ENCODE assay signal across 10 mouse cellular contexts in genomic region chr2:152794281-152794827, GRCm38 (mm10). TPM values are rescaled to one million over a fixed set of nuclear protein-coding genes. Genes with fewer than 3 reads are reported as not detected.
DNase-seq lines count a peak whose midpoint lies in the region; ATAC-seq and TF ChIP-seq lines count a peak whose summit lies in the region.
"Had no signal": no experiment of that assay in that cellular context is flagged by ENCODE, and none has a peak within 500 bp of the region (broad histone marks: within the 10 kb centered on the region; RNA-seq: fewer than 3 reads in every experiment).

No protein-coding gene starts in this region.

- in situ Hi-C loops in Patski (cut with MboI; ENCODE audit: low pct_unique_long_range_greater_than_20kb) = no loop called here

- POLR2A ChIA-PET in Patski (lab: Charles Lee) = interaction anchor here (1.0 to 1.5 kb wide), 3 partner anchors 12 to 116 kb away, joined by 3 to 5 read pairs (median 3); no protein-coding TSS in a partner anchor

- no peak for TF ChIP-seq POLR2A in lung, adult 2 months (IDR thresholded peaks at IDR 0.05; ENCODE audit: borderline replicate concordance, extremely low read depth, low read depth, low read length)

- H3K27me3 ChIP-seq in hindbrain, embryonic 13.5 days = no peaks in the 10 kb centered on the region
- H3K27me3 ChIP-seq in hindbrain, embryonic 12.5 days = no peaks in the 10 kb centered on the region
- H3K27me3 ChIP-seq in Patski = no peaks in the 10 kb centered on the region
- no peaks in the 10 kb centered on the region for H3K27me3 ChIP-seq in liver, embryonic 16.5 days (ENCODE audit: control insufficient read depth, insufficient read depth, low read depth, low read length)

- H3K4me1 ChIP-seq in hindbrain, embryonic 13.5 days (replicated peaks) = peaks cover 21% of the 10 kb centered on the region
- peaks cover 10% of the 10 kb centered on the region for H3K4me1 ChIP-seq in hindbrain, embryonic 12.5 days
- peaks cover 66% of the 10 kb centered on the region for H3K4me1 ChIP-seq in liver, embryonic 16.5 days (ENCODE audit: control insufficient read depth, low read depth, low read length)
- peaks cover 51% of the 10 kb centered on the region for H3K4me1 ChIP-seq in lung, adult 2 months (ENCODE audit: control insufficient read depth, insufficient read depth, low read length)

- no peaks in the 10 kb centered on the region for H3K9me3 ChIP-seq in hindbrain, embryonic 13.5 days
- H3K9me3 ChIP-seq in hindbrain, embryonic 12.5 days (replicated peaks) = no peaks in the 10 kb centered on the region
- no peaks in the 10 kb centered on the region for H3K9me3 ChIP-seq in liver, embryonic 16.5 days (replicated peaks; ENCODE audit: control insufficient read depth, low read length)

- ATAC-seq in hindbrain, embryonic 13.5 days (ENCODE audit: low FRiP score) = no peak
- ATAC-seq in hindbrain, embryonic 12.5 days (ENCODE audit: low FRiP score) = no peak
- ATAC-seq in Patski = peak; percentile 23
- peak; percentile 2; the same call in 1 of the 2 replicates for ATAC-seq in liver, embryonic 16.5 days (ENCODE audit: low read depth)

- H3K9ac ChIP-seq in hindbrain, embryonic 13.5 days = no peak overlapping the region; the same call in 1 of the 2 replicates
- H3K9ac ChIP-seq in hindbrain, embryonic 12.5 days = no peak overlapping the region
- H3K9ac ChIP-seq in liver, embryonic 16.5 days (ENCODE audit: low read depth, low read length) = no peak overlapping the region

- no peak overlapping the region for H3K4me2 ChIP-seq in hindbrain, embryonic 13.5 days
- no peak overlapping the region for H3K4me2 ChIP-seq in hindbrain, embryonic 12.5 days (replicated peaks)
- no peak overlapping the region for H3K4me2 ChIP-seq in liver, embryonic 16.5 days (ENCODE audit: low read depth, low read length)

- WGBS in hindbrain, embryonic 13.5 days = 75% methylated on average over 9 of the region's 9 CpGs
- 78% methylated on average over 9 of the region's 9 CpGs for WGBS in hindbrain, embryonic 12.5 days
- 67% methylated on average over 9 of the region's 9 CpGs for WGBS in liver, embryonic 16.5 days (ENCODE audit: insufficient replicate concordance)
- 65% methylated on average over 9 of the region's 9 CpGs for WGBS in lung, adult 2 months

- no peak for TF ChIP-seq CTCF in Patski (IDR thresholded peaks at IDR 0.05)
- no peak for TF ChIP-seq CTCF in lung, adult 2 months (IDR thresholded peaks at IDR 0.05; ENCODE audit: insufficient read depth, low read length)

- H3K4me3 ChIP-seq in hindbrain, embryonic 13.5 days = no peak overlapping the region
- H3K4me3 ChIP-seq in hindbrain, embryonic 12.5 days = no peak overlapping the region
- no peak overlapping the region for H3K4me3 ChIP-seq in liver, embryonic 16.5 days (ENCODE audit: low read depth, low read length)
- no peak overlapping the region for H3K4me3 ChIP-seq in lung, adult 2 months (replicated peaks; ENCODE audit: extremely low read depth, low read depth, low read length)

- CTCF ChIA-PET in Patski (lab: Charles Lee) = interaction anchor here (1.1 to 2.8 kb wide), 4 partner anchors 10 to 27 kb away, joined by 3 to 15 read pairs (median 5); no protein-coding TSS in a partner anchor

- peak; percentile 83 for DNase-seq in A20 (ENCODE audit: low read depth, low spot score)
- no peak for DNase-seq in Patski (ENCODE audit: low read depth, low spot score)
- DNase-seq in frontal cortex, postnatal 25 days (ENCODE audit: low spot score in 2 of 2) = no peak
- no peak for DNase-seq in right cerebral cortex, postnatal 10 days (ENCODE audit: low spot score in 2 of 2)
- no peak for DNase-seq in lung, adult 2 months
- DNase-seq: heart, adult 18-20 months; lung, postnatal 36 days had no signal

- peaks cover 10% of the 10 kb centered on the region for H3K36me3 ChIP-seq in hindbrain, embryonic 13.5 days
- peaks cover 4% of the 10 kb centered on the region; the same call in 1 of the 2 replicates for H3K36me3 ChIP-seq in hindbrain, embryonic 12.5 days
- peaks cover 4% of the 10 kb centered on the region; the same call in 1 of the 2 replicates for H3K36me3 ChIP-seq in liver, embryonic 16.5 days (ENCODE audit: control insufficient read depth, insufficient read depth)

- peak overlapping the region; percentile 62 for H3K27ac ChIP-seq in hindbrain, embryonic 13.5 days
- no peak overlapping the region for H3K27ac ChIP-seq in hindbrain, embryonic 12.5 days
- H3K27ac ChIP-seq in liver, embryonic 16.5 days (ENCODE audit: low read length) = peak overlapping the region; percentile 45

RNA-seq across cellular contexts. Expression of gene Bcl2l1, which starts 37.2 kb away (rescaled TPM):
- polyA plus RNA-seq in hindbrain, embryonic 13.5 days (2015; fragmentation: Nextera tagmentation; extraction: Ambion mirVana) = 173 and 179 TPM in 2 replicates
- polyA plus RNA-seq in hindbrain, embryonic 12.5 days (2016; fragmentation: Nextera tagmentation; extraction: Ambion mirVana) = 155 and 166 TPM in 2 replicates
- polyA plus RNA-seq in Patski (2021) = 133 TPM
- 213 and 241 TPM in 2 replicates for polyA plus RNA-seq in liver, embryonic 16.5 days (2015; fragmentation: Nextera tagmentation; extraction: Ambion mirVana)
- 113 and 118 TPM in 2 replicates for polyA plus RNA-seq in lung, adult 2 months (2012; rRNA removed)

RNA-seq across cellular contexts. Expression of gene Cox4i2, which starts 40.4 kb away (rescaled TPM):
- 4.6 and 5.4 TPM in 2 replicates for polyA plus RNA-seq in hindbrain, embryonic 13.5 days (2015; fragmentation: Nextera tagmentation; extraction: Ambion mirVana)
- polyA plus RNA-seq in hindbrain, embryonic 12.5 days (2016; fragmentation: Nextera tagmentation; extraction: Ambion mirVana) = 5.0 and 5.3 TPM in 2 replicates
- 0.14 TPM for polyA plus RNA-seq in Patski (2021)
- polyA plus RNA-seq in liver, embryonic 16.5 days (2015; fragmentation: Nextera tagmentation; extraction: Ambion mirVana) = 0.95 and 1.4 TPM in 2 replicates
- 84.7 and 90.1 TPM in 2 replicates for polyA plus RNA-seq in lung, adult 2 months (2012; rRNA removed)

RNA-seq across cellular contexts. Expression of gene Tpx2, which starts 53.4 kb away (rescaled TPM):
- 21.9 and 24.8 TPM in 2 replicates for polyA plus RNA-seq in hindbrain, embryonic 13.5 days (2015; fragmentation: Nextera tagmentation; extraction: Ambion mirVana)
- 81.5 and 87.9 TPM in 2 replicates for polyA plus RNA-seq in hindbrain, embryonic 12.5 days (2016; fragmentation: Nextera tagmentation; extraction: Ambion mirVana)
- 55.7 TPM for polyA plus RNA-seq in Patski (2021)
- 57.7 and 58.9 TPM in 2 replicates for polyA plus RNA-seq in liver, embryonic 16.5 days (2015; fragmentation: Nextera tagmentation; extraction: Ambion mirVana)
- 0.63 and 0.77 TPM in 2 replicates for polyA plus RNA-seq in lung, adult 2 months (2012; rRNA removed)

RNA-seq across cellular contexts. Expression of gene Id1, which starts 58.3 kb away (rescaled TPM):
- 68.7 and 87.0 TPM in 2 replicates for polyA plus RNA-seq in hindbrain, embryonic 13.5 days (2015; fragmentation: Nextera tagmentation; extraction: Ambion mirVana)
- 157 and 159 TPM in 2 replicates for polyA plus RNA-seq in hindbrain, embryonic 12.5 days (2016; fragmentation: Nextera tagmentation; extraction: Ambion mirVana)
- polyA plus RNA-seq in Patski (2021) = 117 TPM
- polyA plus RNA-seq in liver, embryonic 16.5 days (2015; fragmentation: Nextera tagmentation; extraction: Ambion mirVana) = 18.1 and 18.8 TPM in 2 replicates
- polyA plus RNA-seq in lung, adult 2 months (2012; rRNA removed) = 323 and 438 TPM in 2 replicates

Comparison
In these comparisons a context has a peak if more than half of its experiments do, and no peak if none do; other contexts are left out.
1. ATAC-seq: peak in Patski (single experiment) and liver, embryonic 16.5 days (single experiment); none in hindbrain, embryonic 13.5 days (single experiment) and hindbrain, embryonic 12.5 days (single experiment).
2. RNA of gene Cox4i2, which starts 40.4 kb away (polyA plus RNA-seq): 84.7 to 90.1 TPM in lung, adult 2 months; 4.6 to 5.4 TPM in hindbrain, embryonic 13.5 days, 5.0 to 5.3 TPM in hindbrain, embryonic 12.5 days, 0.95 to 1.4 TPM in liver, embryonic 16.5 days and 0.14 TPM in Patski (single experiment); every median in the first group is over 10 times any median in the second.
3. RNA of gene Tpx2, which starts 53.4 kb away (polyA plus RNA-seq): 81.5 to 87.9 TPM in hindbrain, embryonic 12.5 days, 57.7 to 58.9 TPM in liver, embryonic 16.5 days, 55.7 TPM in Patski (single experiment) and 21.9 to 24.8 TPM in hindbrain, embryonic 13.5 days; 0.63 to 0.77 TPM in lung, adult 2 months; every median in the first group is over 10 times any median in the second.